Mouse (Mus musculus): ENCODE results near the gene Fbxo46.
"Not testable (repeated sequence)": the region's sequence is repeated elsewhere in the genome, so short reads cannot be mapped to it uniquely, and the experiment has no call there.

The Fbxo46 gene

DNA sequence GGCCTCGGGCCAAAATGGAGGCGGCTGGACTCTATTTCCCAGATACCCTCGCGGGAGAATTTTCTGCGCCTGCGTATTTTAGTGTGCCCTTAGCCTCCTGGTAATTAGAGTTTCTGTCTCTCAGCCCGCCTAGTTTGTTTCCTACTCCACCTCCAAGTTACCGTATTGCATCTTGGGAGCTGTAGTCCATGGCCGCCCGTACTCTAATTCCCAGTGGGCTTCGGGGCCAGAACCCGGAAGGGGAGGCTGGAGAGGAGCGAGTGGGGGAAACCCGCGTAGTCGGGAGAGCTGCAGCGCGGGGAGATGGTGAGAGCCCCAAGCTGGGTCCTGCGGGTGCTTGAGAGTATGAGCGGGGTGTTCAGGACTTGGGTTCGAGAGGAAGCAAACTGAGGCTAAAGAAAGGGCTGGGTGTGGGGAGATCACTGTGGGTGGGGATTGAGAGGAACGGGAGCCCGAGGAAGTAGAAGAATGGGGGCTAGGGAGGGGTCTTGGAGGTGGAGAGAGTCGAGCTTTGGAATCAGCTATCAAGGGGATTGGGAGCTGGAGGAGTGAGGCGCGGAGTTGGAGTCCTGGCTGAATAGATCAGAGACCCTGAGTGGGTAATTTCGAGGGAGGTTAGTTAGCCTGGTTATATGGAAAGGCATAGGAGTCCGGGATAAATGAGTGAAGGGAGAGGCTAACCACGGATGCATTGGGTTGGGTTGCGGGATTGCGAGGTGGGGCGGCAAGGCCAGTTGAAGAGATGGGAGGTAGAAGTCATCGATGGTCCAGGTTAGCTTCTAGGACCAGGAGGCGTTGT lies at the start of gene Fbxo46:
Gene Fbxo46, plus strand, starts transcription at position 229 of the 799 bp plus-strand sequence.
- DNase-seq (ENCODE audit: low spot score): peak; percentile 97

DNA sequence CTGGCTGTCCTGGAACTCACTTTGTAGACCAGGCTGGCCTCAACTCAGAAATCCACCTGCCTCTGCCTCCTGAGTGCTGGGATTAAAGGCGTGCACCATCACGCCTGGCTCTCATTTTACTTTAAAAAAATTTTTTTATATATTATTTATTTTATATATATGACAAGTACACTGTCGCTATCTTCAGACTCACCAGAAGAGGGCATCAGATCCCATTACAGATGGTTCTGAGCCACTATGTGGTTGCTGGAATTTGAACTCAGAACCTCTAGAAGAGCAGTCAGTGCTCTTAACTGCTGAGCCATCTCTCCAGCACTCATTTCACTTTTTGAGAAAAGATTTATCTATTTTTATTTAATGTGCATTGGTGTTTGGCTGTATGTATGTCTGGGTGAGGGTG lies 48.6 kb upstream of the Fbxo46 start:
- not testable (repeated sequence) for DNase-seq (ENCODE audit: low spot score)

DNA sequence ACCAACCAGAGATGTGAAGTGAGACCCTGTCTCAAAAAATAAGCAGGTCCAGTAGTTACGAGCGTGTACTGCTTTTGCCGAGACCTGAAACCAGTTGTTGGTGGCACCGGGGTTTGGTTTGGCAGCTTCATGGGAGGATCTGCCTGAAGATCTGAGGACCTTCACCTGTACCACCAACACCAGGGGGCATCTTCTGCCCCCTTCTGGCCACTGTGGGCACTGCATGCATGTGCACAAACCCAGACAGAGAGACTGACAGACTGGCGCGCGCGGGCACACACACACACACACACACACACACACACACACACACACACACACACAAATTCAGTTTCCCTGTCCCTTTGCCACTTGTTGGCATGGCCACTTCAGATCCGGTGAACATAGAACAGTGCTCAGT lies 46.2 kb upstream of the Fbxo46 start:
- no peak for DNase-seq (ENCODE audit: low spot score)

DNA sequence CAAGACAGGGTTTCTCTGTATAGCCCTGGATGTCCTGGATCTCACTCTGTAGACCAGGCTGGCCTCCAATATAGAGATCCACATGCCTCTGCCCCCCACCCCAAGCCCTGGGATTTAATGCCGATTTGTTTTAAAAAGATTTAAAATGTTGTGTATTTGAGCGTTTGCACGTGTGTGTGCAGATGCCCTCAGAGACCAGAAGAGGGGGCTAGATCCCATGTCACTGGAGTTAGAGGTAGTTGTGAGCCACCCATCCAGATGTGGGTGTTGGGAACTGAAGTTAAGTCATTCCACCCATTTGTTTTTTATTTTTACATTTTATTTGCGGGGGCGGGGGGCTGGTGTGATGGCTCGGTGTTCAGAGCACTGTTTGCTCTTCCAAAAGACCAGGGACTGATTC lies 45.2 kb upstream of the Fbxo46 start:
- no peak for DNase-seq (ENCODE audit: low spot score)

DNA sequence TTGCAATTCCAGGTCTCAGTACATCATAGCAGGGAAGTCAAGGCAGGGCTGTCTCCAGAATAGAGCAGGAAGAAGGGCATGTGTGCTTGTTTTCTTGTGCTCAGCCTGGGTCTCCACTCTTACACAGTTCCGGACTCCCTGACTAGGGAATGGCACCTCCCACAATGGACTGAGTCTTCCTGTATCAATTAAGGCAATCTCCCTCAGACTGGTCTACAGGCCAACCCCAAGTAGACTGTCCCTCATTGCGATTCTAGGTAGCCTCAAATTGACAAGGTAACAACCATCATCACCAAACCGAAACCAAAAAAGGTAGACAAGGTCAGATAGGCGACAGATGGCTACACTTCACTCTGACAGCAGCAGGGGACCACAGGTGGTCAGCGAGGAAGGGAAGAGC lies 44.4 kb upstream of the Fbxo46 start:
- no peak for DNase-seq (ENCODE audit: low spot score)

DNA sequence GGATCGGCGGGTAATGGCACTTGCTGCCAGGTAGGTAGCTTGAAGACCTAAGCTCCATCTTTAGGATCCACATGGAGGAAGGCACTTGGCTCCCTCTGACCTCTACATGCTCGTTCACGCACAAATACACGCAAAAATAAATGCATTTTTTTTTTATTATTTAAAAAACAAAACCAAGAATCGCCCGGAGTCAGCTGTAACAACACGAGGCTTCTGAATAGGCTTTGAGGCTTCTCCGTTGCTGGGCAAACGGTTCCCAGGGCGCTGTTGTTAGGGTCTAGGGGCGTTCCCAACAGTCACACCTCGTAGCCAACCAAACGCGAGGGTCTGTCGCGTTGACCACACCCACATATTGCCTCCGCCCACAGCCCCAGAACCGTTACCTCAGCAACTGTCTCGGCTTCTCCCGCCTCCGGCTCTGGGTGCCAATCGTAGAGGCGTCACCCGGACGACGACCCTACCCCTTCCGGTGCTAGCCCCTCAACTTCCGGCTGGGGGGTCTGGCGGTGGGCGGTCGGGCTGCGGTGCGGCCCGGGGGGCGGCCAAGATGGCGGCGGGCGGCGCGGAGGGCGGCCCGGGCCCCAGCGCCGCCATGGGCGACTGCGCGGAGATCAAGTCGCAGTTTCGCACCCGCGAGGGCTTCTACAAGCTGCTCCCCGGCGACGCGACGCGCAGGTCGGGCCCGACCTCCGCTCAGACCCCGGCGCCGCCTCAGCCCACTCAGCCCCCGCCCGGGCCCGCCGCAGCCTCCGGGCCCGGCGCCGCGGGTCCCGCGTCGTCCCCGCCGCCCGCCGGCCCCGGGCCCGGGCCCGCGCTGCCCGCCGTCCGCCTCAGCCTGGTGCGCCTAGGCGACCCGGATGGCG lies 43.7 kb upstream of the Fbxo46 start, which contains the start of gene Dmwd:
Gene Dmwd, plus strand, starts transcription at position 505 of the 863 bp plus-strand sequence.
- peak; percentile 100 for DNase-seq (ENCODE audit: low spot score)

DNA sequence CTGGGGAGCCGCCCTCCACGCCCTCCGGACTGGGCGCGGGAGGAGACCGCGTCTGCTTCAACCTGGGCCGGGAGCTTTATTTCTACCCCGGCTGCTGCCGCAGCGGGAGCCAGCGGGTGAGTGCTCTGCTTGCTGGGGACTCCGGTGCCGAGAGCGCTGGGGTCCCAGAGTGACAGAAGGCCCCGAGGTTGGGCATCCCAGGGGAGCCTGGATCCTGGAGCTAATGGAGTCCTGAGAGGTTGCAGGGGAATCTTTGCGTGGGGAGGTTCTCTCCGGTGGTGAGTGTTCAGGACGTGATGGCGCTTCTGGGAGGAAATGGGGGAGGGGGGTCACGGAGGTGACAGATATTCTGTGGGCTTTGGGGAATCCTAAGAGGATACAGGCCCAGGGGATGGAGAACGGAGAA lies 43.1 kb upstream of the Fbxo46 start:
- no peak for DNase-seq (ENCODE audit: low spot score)

DNA sequence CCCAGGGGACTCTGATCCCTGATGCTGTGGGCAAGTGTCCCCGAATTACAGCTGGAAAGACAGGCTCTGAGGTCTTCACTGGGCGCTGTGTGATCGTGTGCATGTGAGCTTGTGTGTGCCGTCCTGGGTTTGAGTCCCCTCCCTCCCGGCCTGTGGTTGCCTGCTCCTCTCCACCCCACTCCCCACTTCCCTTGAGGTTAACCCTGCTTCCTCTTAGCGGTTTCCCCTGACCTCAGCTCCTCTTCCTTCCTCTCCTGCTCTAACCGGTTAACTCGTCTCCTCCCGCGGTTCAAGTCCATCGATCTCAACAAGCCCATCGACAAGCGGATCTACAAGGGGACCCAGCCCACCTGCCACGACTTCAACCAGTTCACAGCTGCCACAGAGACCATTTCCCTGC lies 41.9 kb upstream of the Fbxo46 start:
- DNase-seq (ENCODE audit: low spot score): no peak

DNA sequence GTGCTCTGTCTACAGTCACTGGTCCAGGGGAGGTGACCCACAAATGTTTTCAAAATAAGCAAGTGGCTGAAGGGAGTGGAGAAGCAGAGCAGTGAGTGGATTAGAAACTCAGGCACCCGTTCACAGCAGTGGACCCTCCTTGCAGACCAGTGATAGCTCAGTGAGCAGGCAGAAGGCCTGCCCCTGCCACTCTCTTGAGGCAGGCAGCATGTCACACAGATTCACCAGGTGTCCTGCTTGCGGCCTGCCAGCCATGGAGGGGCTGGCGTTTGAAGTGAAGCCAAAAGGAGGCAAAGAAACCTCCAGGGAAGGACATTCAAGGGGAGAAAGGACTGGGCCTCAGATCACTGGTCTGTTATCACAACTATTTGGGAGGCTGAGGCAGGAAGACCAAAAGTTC lies 40.9 kb upstream of the Fbxo46 start:
- no peak for DNase-seq (ENCODE audit: low spot score)

DNA sequence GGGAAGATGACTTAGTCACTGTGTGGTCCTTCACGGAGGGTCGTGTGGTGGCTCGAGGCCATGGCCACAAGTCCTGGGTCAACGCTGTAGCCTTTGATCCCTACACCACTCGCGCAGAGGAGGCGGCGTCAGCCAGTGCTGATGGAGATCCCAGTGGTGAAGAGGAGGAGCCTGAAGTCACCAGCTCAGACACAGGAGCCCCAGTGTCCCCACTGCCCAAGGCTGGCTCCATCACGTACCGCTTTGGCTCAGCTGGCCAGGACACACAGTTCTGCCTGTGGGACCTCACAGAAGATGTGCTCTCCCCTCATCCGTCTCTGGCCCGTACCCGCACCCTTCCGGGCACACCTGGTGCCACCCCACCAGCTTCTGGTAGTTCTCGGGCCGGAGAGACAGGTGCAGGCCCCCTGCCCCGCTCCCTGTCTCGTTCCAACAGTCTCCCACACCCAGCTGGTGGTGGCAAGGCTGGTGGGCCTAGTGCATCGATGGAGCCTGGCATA lies 39.2 kb upstream of the Fbxo46 start:
- no peak for DNase-seq (ENCODE audit: low spot score)

DNA sequence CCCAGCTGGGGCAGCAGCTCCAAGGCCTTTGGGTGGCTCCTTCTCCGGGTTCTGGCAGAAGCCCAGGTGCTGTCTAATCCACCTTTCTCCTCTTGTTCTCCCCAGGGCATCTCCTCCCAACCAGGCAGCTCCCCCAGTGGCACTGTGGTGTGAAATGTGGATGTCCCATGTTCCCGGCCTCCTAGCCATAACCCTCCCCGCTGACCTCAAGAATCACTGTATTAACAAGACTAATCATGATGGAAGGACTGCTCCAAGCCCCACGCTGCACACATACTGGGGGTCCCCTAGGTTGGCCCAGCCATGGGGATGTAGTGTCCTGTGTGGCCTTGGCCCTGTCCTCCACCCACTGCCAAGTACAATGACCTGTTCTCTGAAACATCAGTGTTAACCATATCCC lies 37.5 kb upstream of the Fbxo46 start:
- no peak for DNase-seq (ENCODE audit: low spot score)

DNA sequence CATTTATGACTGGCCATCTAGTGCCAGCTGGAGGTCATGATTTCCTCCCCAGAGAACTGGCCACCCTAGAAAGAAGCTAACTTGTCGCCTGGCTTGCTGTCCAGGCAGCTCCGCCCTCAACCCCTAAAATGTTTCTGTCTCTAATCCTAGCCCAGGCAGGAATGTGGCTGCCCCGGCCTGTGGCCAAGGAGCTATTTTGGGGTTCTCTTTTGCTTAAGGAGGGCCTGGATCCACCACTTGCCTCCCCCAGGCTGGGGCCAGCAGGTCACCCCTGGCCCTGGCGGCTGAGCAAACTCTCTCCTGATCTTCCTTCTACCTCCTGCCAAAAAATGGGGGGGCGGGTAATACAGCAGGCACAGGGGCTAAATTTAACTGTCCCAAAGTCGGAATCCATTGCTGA lies 36.6 kb upstream of the Fbxo46 start:
- no peak for DNase-seq (ENCODE audit: low spot score)

DNA sequence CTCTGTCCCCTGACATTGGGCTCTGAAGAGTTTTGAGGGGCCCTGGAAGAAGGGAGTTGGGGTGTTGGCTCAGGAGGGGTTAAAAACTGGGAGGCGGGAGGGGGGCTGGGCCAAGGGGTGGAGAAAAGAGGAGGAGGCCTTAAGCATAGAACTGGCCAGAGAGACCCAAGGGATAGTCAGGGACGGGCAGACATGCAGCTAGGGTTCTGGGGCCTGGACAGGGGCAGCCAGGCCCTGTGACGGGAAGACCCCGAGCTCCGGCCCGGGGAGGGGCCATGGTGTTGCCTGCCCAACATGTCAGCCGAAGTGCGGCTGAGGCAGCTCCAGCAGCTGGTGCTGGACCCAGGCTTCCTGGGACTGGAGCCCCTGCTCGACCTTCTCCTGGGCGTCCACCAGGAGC lies 36.0 kb upstream of the Fbxo46 start, which contains the start of gene Dmpk:
Gene Dmpk, plus strand, starts transcription at position 149 of the 400 bp plus-strand sequence.
- no peak for DNase-seq (ENCODE audit: low spot score)

DNA sequence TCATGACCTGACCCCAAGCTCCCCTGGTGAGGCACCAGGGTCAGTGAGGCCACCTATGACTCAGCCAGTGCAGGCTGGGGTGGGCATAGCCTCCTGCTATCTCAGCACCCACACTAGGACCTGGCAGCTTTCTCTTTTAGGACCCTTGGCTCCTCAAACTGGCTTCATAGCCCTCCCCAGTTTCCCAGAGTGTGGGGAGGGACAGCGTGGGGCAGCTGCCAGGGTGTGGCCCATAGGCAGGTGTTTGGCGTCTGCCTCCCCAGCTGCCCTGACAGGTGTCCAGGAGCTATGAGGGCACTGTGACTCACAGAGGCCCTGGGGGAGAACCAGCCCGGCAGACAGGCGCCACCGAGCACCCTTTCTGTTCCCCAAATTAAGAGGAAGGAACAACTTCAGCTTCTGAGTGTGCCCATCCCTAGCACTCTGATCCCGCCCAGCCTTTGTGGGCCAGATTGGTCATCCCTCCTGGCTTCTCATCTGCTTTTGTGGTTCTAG lies 35.3 kb upstream of the Fbxo46 start:
- DNase-seq (ENCODE audit: low spot score): no peak

DNA sequence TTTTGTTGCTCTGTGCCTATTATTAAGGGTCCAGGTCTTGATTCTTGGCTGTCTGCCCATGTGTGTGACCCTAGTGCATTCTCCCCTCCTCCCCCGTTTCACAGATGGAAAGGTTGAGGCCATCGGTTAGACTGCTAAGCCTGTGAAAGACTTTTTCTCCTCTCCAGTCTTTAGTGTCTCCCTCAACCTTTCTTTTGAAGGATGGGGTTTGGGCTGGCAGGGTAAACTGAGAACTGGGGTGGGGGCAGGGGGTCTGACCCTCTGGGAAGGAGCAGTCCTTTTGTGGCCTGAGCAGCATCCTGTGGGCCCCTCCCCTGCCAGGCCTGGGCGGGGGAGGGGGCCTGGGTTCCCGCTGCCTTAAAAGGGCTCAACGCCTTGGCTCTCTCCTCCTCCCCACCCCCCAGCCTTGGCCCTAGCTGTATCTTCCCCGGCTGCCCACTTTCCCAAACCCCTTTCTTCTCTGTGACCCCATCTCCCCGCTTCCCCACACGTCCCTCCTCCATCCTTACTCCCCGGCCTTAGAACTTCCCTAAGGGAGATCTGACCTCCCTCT lies 34.7 kb upstream of the Fbxo46 start:
- no peak for DNase-seq (ENCODE audit: low spot score)

DNA sequence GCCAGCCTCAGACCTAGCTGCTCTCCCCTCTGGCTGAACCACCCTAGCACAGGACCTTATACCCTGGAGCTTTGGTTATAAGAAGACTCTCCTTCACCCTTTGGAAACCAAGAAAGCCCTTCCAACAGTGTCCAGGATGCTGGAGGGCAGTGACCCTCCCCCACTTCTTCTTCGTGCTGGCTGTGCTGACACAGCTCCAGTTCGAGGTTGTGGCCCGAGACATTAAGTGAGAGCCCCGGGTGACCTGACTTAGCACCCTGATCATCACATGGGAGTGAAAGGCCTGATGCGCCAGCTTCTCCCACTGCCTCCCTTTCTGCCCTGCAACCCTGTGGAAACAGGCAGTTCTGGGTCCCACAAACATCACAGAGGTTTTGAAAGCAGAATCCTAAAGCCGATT lies 34.2 kb upstream of the Fbxo46 start:
- no peak for DNase-seq (ENCODE audit: low spot score)

DNA sequence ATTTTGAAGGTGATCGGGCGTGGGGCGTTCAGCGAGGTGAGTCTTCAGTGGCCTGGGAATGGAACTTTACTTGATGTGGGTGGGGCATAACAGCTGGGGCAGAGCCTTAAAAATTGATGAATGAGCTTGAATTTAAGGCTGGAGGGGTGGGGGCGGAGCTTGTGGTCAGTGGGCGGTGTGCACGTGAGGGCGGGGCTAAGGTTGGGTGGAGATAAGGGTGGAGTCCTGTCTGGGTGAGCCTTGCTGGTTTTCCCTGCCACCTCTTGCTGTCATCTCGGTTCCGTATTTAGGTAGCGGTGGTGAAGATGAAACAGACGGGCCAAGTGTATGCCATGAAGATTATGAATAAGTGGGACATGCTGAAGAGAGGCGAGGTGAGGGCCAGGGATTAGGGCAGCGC lies 33.6 kb upstream of the Fbxo46 start:
- peak; percentile 61 for DNase-seq (ENCODE audit: low spot score)

DNA sequence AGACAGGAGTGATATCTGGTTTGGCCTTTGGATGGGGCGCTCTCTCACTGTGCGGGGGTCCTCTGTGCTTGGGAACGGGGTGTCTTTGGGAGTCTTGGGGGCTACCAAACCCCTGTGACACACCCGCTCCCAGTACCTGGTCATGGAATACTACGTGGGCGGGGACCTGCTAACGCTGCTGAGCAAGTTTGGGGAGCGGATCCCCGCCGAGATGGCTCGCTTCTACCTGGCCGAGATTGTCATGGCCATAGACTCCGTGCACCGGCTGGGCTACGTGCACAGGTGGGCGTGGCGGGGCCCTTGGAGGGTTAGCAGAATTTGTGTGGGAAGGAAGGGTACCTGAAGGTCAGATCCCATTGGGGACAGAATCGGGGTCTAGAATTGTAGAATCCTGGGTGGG lies 32.9 kb upstream of the Fbxo46 start:
- no peak for DNase-seq (ENCODE audit: low spot score)

DNA sequence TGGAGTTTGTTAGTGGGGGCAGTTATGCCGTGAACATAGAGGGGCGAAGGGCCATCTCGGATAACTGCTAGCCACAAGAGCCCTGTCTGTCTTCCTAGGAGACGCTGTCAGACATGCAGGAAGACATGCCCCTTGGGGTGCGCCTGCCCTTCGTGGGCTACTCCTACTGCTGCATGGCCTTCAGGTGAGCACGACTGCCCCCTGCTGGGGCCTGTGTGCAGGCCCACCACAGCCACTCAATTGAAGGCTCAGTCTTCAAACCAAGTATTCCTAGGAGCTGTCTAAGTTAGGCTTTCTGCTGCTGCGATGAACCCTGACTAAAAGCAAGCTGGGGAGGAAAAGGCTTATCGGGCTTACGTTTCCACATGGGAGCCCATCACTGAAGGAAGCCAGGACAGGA lies 30.8 kb upstream of the Fbxo46 start:
- DNase-seq (ENCODE audit: low spot score): peak; percentile 75

DNA sequence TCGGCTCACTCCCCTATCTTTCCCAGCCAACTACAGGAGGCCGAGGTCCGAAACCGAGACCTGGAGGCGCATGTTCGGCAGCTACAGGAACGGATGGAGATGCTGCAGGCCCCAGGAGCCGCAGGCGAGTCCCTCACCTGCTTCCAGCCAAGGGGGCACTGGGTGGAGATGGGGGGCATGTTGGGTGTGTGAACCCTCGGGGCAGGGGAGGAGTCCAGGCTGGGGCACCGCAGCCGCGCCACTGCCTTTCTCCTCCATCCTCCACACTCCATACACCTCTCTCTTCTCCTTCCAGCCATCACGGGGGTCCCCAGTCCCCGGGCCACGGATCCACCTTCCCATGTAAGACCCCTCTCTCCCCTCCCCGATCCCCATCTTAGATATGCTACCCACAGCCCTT lies 27.7 kb upstream of the Fbxo46 start:
- no peak for DNase-seq (ENCODE audit: low spot score)

DNA sequence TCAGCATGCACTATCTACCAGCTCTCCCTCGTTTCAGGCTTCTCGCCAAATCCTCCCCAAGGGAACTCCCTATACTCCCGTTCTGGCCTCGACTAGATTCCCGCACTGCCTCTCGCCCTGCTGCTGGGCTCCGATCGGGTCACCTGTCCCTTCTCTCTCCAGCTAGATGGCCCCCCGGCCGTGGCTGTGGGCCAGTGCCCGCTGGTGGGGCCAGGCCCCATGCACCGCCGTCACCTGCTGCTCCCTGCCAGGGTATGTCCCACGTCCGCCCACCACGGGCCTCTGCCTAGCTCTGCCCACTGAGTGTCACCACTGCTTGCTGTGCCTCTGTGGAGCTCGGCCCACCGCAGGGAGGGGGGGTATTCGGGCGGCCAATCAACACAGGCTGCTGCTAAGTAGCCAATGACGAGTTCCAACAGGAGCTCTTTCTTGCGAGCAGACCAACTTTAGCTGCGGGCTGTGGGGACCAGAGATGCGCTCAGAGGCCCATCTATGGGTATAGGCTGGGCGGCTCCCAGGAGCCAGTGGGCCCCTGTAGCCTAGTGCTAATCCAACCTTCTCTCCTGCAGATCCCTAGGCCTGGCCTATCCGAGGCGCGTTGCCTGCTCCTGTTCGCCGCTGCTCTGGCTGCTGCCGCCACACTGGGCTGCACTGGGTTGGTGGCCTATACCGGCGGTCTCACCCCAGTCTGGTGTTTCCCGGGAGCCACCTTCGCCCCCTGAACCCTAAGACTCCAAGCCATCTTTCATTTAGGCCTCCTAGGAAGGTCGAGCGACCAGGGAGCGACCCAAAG lies 27.1 kb upstream of the Fbxo46 start:
- peak; percentile 87 for DNase-seq (ENCODE audit: low spot score)

DNA sequence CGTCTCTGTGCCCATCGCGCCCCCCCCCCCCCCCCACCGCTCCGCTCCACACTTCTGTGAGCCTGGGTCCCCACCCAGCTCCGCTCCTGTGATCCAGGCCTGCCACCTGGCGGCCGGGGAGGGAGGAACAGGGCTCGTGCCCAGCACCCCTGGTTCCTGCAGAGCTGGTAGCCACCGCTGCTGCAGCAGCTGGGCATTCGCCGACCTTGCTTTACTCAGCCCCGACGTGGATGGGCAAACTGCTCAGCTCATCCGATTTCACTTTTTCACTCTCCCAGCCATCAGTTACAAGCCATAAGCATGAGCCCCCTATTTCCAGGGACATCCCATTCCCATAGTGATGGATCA lies 26.5 kb upstream of the Fbxo46 start:
- DNase-seq (ENCODE audit: low spot score): peak; percentile 86

Measured in embryo, embryonic 10 days (tissue).